Mouse (Mus musculus) spleen, adult 2 months (tissue): ENCODE data around the gene Mpp1.

Experiments used
- CTCF ChIP-seq: fragments of 200-500 bp; IDR thresholded peaks from 2 replicates; pipeline ENCODE4 v1.5.1; 2011; ENCODE audit warnings: mild to moderate bottlenecking, inconsistent platforms; ENCODE audit not compliant: insufficient read depth, insufficient read length, insufficient replicate concordance; ENCODE audit errors: extremely low read depth
- POLR2A ChIP-seq: fragments of 200-500 bp; IDR thresholded peaks from 2 replicates; pipeline ENCODE4 v1.6.1; 2011; ENCODE audit warnings: low read depth, low read length, inconsistent platforms

DNA sequence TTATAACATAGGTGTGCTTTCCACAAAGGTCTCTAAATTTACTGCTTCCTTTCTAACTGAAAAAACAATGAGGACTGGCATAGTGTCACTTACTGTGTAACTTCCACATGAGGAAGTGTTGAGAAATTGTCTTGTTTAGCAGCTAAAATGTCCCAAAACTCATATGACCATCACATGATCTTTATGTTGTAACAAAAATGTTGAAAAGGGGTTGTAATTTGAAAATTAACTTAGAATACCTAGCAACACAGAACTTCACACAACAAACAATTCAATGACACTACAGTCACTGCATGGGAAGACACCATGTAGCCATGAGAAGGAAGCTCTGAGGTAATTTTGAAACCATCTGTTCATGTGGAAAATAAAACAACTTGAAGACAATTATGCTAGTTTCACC lies 3.9 kb downstream of the Mpp1 start:
- TF ChIP-seq POLR2A, result no peak
- no peak for TF ChIP-seq CTCF
